ENCODE assay signal across 10 mouse cellular contexts in the genomic region with DNA sequence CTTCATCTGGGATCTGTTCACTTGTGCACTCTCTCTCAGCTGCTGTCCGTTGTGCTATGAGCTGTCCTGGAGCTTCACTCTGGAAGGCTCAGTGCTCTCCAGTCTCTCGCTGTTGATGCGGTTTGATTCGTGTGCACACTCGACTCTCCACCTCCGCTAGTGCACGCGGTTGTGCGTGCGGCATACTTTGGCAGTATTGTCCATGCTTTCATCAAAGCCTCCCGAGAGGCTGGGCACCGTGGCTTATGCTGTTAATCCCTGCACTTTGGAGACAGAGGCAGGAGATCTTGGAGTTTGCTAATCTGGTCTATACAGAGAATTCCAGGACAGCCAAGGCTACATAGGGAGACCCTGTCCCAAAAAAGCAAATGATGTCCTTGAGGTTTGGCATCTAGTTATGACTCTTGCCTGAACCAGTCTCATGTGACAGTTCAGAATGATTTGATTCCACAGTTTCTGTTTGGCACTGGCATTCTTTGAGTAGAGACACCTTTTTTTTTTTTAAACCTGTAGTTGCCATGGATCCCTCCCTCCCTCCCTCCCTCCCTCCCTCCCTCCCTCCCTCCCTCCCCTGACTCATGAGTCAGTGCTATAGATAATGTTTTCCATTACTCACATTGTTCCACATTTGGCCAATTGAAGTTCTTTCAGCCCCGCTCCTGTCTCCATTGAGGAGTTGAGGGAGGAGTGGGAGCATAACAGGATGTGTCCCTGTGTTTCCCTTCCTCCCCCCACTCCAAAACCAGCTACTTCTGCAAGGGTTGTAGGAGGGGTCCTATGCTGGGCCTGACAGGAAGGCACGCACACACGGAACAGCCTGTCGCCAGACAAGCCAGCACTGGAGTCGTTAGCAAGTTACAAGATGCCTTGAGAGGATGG.
A peak's percentile ranks its signal among the peaks of the same experiment; 100 is the strongest.
DNase-seq lines count a peak whose midpoint lies in the region; ATAC-seq lines count a peak whose summit lies in the region.
"Had no signal": no experiment of that assay in that cellular context is flagged by ENCODE, and none has a peak within 500 bp of the region (broad histone marks: within the 10 kb centered on the region; RNA-seq: fewer than 3 reads in every experiment).

No protein-coding gene starts in this region.

- no peak overlapping the region for H3K9ac ChIP-seq in neural tube, embryonic 14.5 days (replicated peaks; ENCODE audit: low read depth, low read length)
- H3K9ac ChIP-seq: liver, embryonic 15.5 days had no signal

- no peaks in the 10 kb centered on the region for H3K9me3 ChIP-seq in neural tube, embryonic 14.5 days (ENCODE audit: control insufficient read depth, low read length)
- H3K9me3 ChIP-seq: liver, embryonic 15.5 days had no signal

- H3K27me3 ChIP-seq in neural tube, embryonic 14.5 days (ENCODE audit: control insufficient read depth, insufficient read depth, low read length): no peaks in the 10 kb centered on the region
- H3K27me3 ChIP-seq: liver, embryonic 15.5 days had no signal

- peaks cover 60% of the 10 kb centered on the region for H3K4me1 ChIP-seq in neural tube, embryonic 14.5 days (ENCODE audit: control insufficient read depth, insufficient read depth, low read length)

- H3K4me2 ChIP-seq in neural tube, embryonic 14.5 days (ENCODE audit: low read depth, low read length): no peak overlapping the region
- H3K4me2 ChIP-seq: liver, embryonic 15.5 days had no signal

- DNase-seq in heart, adult 11 months: peak; percentile 95
- DNase-seq in heart, postnatal 25 days (ENCODE audit: low spot score): no peak
- peak; percentile 5 for DNase-seq in urinary bladder, postnatal 10 days (ENCODE audit: low spot score)
- no peak for DNase-seq in urinary bladder, adult 18-20 months (ENCODE audit: low spot score in 2 of 2)
- DNase-seq in heart, adult 9 months (ENCODE audit: low spot score in 2 of 2): peak; percentile 35 to 49
- DNase-seq in left cerebral cortex, postnatal 36 days (ENCODE audit: low spot score in 2 of 2): peak; percentile 49 to 59
- no peak for DNase-seq in cerebellum, adult 9-10 months

- no peak for ATAC-seq in neural tube, embryonic 14.5 days (ENCODE audit: low read depth)

- intact Hi-C loops in heart, postnatal 25 days (cut with DNase I): loop anchor here (5.0 to 10.0 kb wide), 3 partner anchors 84 to 219 kb away; no protein-coding TSS in a partner anchor
- intact Hi-C loops in left cerebral cortex, postnatal 36 days (cut with DNase I): loop anchor here (5.0 kb wide), 1 partner anchor 79 kb away; no protein-coding TSS in a partner anchor

- H3K27ac ChIP-seq in neural tube, embryonic 14.5 days (ENCODE audit: low read depth, low read length): peak overlapping the region; percentile 28
- H3K27ac ChIP-seq: liver, embryonic 15.5 days had no signal

- WGBS in neural tube, embryonic 14.5 days: 72% methylated on average over 17 of the region's 17 CpGs

- H3K36me3 ChIP-seq in neural tube, embryonic 14.5 days (ENCODE audit: control insufficient read depth, insufficient read depth, low read length): no peaks in the 10 kb centered on the region

- no peak overlapping the region for H3K4me3 ChIP-seq in neural tube, embryonic 14.5 days (ENCODE audit: low read depth, low read length)
- H3K4me3 ChIP-seq: erythroblast, embryonic 14.5 days; liver, embryonic 15.5 days had no signal

Comparison
In these comparisons a context has a peak if more than half of its experiments do, and no peak if none do; other contexts are left out.
1. DNase-seq: peak in heart, adult 11 months (single experiment), urinary bladder, postnatal 10 days (single experiment), heart, adult 9 months (2 of 2) and left cerebral cortex, postnatal 36 days (2 of 2); none in heart, postnatal 25 days (single experiment), urinary bladder, adult 18-20 months (0 of 2) and cerebellum, adult 9-10 months (single experiment).